Mouse (Mus musculus): Measurements from ENCODE around the gene Tmeff2.

Gene Tmeff2

DNA sequence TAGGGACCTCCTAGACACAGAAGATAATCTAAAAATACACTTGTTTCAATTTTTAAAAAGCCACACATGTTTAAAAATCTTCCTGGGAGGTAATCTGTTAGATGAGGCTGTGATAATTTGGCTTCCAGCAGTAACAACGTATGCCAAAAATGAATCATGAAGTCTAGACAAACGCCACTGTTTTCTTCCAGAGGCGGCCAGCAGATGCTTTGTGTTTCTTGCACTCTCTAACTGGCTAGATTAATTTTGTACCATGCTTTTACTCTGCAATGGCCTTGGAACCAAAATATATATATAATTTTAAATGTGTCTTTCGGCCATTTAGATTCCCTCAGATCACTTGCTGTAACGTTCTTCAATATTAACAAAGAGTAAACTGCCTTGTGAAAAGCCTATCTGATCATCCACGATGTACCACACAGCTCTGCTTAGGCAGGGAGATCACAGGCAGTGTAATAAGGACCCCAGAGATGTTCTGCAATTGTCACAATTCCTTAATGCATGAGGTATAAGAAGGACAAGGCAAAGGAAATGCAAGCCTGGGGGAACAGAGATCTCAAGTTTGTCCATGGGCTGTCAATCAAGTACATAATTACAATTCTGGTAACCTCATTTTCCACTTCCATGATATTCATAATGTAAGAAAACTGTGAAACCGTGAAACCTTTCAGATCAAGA, 80.8 kb downstream of the Tmeff2 start:
- peak; percentile 22 for DNase-seq

DNA sequence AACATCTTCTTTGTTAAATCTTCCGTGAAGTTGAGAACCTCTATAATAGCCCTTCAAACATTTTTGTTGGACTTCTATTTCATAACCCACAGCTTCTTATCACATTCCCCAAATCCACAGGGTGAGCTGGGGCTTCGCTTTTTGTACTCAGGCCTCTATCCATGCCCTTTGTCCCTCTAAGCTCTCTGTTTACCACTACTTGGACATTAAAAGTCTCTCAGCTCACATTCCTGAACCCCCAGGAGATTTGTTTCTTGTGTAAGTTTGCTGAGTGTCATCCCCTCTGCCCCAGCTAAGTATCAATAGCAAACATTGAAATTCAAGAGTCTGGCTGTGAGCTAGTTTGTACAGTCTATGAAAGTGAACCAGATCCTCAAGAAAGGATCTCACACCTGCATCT, 90.2 kb downstream of the Tmeff2 start:
- DNase-seq = no peak

DNA sequence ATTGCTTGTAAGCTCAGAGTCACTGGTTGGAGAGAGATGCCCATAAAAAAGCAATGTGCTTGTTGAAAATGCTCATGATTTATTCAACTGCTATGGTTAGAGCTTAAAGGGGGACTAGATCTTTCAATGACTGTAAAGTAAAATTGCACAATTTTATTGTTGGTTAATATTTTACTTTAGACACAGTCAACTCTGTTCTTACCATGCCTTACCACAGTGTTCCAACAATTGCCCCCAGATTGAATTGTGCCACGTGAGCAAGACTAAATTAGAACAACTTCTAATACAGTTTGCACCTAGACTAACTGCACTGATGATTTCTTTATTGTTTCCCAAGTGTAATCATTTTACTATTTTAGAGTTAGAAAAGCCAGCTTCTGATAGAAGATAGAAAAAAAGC, 94.1 kb downstream of the Tmeff2 start:
- DNase-seq = no peak

DNA sequence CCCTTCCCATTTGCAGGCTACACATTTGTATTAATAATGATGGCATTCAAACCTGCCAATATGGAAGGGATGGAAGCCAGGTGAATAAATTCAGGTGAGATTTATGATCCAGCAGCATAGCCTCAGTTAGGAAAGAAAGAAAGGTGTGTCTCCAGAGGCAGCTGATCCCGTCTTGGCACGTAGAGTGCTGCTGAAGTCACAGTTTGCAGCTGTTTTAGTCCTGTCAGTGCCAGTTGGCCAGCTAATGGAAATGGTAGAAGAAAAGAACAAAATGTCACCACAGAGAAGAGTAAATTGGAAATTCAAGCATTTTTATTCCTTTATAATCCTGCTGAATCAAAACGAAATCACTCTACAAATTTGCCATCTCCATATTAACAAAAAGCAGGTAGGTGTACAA, 99.3 kb downstream of the Tmeff2 start:
- DNase-seq = no peak

DNA sequence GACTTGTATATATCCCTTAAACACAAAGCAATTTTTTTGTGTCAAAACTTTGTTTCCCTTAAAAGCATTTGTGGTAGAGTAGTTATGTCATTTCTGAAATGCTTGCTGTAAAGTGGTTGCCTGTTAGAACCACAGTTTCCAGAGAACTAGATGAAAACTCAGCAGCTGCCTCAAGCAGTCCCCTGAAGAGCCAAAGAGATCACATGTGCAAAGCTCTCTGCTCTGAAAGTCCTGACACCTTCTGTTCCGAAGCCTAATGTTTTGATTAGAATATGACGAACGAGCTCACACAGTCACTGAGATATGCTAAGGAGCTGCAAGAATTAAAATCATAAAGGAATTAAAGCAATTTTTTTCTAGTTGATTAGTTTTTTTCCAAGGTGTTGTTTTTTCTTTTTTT, 107.9 kb downstream of the Tmeff2 start:
- no peak for DNase-seq

DNA sequence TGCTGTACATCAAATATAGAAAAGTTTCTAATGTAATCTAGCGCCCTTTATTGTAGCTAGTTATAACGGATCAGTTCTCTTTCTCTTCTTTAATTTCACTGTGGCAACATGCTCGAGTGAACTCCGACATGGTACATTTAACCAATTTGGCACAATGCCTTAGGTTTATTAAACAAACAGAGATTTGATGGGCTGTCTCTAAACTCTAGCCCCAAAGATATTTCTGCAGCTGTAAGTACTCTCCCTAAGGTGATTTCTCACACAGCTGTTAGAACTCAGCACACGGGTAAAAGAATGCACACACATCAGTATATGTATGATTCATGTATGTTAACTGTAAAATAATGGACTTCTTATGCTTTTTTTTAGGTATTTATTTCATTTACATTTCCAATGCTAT, 139.8 kb downstream of the Tmeff2 start:
- DNase-seq = no peak

DNA sequence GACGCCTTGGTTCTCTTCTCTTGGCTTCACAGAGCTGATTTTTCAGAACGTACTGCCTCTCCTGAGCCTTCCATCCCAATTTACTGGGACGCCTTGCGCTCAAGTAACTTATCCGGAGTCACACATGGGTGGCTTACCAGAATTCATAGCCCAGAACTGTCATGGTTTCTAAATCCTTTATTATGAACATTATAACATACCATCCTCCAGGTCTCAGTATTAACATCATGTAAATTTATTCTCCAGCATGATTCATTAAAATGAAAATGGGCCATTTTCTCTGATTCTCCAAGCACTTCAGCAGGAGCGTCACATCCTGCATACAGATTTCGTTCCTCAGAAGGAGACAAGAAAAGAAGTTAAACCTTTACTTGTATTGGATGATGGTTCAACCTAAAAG, 144.4 kb downstream of the Tmeff2 start:
- no peak for DNase-seq

DNA sequence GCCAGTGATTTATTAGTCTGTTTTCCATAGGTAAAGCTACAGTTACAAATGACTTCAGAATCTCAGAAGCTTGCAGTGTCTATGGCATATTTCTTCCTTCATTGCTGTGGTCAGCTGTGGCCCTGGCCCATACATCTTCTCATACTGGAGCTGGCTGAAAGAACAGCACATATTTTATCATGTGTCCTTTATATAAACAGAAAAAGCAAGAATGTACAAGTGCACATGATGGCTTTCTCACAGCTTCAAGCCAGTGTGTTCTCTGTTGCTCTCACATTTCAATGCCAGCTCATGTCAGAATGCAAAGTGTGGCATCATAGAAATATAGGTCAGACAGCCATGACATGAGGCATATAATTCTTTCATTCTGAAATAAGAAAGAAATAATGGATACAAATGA, 164.1 kb downstream of the Tmeff2 start:
- DNase-seq = no peak

DNA sequence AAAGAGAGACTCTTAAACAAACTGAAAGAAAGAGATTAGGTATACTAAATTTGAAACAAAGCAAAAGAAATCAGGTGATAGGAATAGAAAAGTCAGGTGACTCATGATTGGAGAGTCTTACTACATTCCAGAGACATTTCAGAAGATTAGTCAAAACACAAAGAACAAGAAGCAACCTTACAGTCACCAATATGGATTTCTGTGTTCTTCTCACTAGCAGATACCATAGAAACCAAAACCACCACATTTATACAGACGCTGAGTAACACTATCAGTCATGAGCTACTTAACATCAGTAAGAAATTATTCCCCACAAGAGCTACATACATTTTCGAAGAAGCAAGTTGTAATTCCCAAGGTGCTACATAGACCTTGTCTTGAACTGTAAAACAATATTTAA, 165.2 kb downstream of the Tmeff2 start:
- DNase-seq = no peak

DNA sequence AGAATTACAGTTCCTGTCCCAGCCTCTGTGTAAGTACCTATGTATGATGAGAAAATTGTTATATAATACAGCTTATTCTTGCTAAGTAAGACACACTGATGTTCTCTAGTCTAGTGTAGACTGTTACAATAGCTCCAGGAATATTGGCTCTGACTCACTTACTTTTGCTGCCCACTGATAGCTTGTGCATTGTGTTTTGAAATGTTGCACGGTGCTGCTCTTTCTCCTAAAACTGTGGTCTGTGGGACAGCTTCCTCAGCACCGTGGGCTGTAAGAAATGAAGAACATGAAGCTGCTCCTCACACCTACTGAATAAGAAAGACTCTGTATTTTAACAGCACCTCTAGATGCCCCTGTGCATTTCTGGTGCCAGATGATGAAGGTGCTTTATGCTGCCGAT, 168.4 kb downstream of the Tmeff2 start:
- no peak for DNase-seq

DNA sequence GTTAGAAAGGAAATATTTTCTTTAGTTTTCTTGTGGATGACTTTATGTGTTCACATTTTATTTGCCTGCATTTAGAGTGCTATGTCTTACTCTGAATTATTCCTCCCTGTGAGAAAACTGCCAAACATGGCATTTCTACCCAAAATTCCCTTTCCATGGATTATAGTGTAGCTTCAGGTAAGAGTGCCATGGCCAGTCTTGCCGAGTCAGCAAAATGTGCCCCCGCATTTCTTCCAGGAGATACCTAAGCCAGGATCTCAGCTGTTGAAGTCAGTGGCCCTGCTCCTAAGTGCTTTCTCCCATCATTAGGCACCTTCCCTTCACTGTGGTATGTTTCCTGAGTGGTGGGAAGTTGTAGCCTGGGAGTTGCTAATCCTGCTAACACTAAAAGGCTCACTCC, 168.8 kb downstream of the Tmeff2 start:
- DNase-seq = no peak

DNA sequence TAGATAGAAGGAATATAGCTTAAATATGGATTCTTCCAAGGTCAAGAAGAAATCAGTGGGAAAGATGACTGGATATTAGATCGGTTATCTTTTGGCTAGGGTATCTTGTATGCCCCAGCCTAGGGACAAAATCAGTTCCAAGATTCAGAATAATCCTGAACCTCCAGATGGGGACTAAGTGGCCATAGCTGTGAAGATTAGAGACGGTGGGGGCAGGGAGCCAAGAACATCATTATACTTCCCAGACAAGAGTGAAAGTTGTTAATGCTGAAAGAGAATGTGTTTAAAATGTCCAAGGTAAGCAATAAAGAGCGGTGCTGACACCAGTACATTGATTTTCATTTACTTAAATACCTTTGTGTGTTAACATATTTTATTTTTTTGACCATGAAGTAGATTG, 173.6 kb downstream of the Tmeff2 start:
- no peak for DNase-seq

DNA sequence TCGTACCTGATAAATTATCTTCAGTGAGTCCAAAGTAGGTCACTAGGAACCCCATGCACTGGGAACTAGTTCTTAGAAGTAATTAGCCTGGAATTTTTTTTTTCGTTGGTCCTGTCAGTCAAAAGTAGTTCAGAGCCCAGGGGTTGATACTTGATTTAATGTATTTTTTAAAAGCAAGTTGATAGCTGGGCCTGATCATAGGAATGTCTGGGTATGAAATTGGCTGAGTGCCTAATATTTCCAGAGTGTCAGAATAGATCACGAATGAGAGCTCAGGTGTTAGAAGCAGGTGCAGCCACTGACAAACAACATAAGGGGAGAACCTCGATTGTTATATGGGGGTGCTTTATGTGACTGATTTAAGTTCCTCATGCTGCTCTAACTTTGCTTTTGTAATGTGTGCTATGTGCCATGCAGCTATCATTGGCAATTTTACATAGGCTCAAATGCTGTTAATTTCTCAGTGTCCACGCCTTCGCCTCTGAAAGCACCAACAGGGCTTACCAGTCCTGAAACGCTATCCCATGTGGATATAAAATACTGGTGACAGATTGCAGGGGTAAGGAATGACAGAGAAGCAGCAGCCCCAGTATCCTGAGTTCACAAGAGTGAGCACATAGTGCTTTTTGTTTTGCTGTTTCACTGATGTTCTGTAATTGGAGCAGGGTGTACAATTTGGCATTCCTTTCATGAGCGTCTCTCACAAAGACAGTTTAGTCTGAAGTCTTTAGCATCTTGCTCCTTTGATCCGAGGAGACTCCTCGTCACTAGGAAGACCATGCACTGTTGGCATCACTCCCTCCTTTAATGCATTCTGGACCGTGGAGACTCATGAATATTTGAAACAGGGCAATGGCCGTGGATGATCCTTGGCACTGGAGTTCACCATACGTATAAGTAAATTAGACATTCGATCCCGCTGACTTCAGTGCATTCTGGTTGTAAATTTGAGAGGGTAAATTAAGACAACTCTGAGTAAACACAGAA, 175.6 kb downstream of the Tmeff2 start:
- DNase-seq = no peak

DNA sequence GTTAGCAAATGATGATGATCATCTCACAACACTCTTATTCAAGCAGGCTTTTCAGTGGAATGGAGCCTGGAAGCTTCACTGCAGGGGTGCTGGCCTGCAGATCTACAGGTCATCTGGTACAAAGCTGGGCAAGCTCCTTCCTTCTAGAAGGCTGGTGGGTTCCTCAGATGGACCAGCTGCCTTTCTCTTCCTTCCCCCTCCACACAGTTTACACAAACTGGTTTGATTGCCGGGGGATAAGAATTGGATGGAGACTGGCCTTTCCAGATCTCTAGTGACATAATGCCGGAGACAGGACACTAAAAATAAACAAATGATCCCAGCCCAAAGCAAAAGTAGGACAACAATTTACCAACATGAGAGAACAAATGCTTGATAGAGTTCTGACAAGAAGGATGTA, 188.5 kb downstream of the Tmeff2 start:
- peak; percentile 4 for DNase-seq

DNA sequence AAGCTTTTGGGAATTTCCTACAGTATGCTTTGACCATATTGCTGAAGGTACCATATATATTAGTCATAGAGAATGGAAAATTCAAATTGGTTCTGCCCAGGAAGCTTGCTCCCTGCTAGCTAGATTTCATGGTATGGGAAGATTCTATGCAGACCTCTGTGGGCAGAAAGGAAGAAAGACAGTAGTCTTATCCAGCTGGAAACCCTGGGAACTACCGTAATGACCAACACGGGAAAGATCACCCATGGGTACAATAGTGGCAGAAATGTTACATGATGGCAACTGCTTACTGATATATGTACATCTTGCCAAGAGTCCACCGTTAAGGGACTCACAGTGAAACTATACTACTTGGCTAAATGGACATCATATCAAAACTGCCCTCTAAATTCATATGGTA, 189.4 kb downstream of the Tmeff2 start:
- no peak for DNase-seq

DNA sequence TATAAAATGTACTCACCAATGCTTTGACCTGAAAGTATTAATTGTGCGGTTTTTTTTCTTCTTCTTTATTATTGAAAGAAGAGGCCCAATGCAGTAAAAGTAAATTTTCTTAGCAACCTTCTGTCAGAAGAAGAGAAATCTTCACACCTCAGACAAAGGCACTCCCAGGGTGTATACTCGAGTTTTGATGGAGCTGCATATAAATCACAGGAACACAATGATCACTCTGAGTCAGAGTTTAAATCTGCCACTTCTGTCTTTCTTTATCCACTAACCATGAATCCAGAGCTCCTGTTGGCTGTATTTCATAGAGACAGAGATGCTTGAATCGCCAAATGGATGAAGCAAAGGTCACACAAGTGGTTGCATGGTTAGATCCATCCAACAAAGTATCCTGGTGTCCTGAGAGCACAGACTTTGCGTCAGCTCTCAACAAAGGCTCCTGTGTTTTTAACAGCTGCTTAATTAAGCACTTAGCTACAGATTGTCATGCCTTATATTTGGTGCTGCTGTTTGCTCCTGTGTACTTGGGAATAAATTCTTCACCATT, 189.8 kb downstream of the Tmeff2 start:
- no peak for DNase-seq

DNA sequence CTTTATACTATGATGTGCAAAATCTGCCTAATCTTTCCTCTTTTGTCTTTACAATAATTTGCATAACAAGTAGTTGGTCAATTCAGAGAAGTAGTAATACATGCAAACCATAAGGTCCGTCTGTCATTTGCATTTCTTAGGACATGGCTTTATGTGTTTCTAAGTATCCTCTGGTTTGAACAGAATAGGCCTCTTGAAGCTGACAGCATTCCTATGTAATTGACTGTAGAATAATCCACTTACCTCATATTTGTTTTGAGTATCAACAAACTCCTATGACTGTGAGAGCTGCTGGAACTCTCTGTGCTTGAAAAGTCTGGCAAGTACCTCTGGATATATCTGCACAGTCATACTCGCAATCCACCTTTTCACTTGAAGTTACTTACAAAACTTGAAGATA, 194.3 kb downstream of the Tmeff2 start:
- DNase-seq = no peak

DNA sequence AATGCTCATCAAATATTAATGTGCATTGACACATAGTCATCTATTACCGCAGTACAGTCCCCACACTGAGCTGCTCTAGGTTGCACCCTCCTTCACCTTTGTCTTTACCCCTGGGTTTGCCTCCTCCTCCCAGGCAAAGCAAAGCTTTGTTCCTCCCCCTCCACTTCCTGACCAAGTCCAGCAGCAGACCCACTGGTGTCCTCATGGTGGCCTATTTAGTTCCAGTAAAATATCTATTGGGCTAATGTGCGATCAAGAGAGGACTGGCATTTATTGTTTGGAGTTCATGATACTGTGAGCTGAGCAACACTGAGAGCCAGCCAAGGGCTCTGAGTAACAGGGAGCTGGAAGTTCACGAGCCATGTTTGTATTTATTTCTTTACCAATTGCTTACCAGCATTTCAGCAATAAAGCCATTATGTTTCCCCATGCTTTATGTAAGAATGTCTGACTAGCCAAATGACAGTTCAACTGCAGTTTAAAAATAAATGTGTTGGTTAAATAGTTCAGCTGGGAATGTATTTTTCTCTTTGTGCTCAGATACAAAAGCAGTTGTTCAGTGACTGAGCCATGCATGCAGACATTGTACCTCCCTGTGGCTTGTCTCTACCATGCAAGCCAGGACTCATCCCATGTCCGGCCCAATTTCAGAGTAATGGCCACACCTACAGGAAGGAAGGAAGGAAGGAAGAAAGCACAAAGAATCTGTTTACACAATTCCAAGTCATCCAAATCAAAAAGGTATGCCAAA, 196.6 kb downstream of the Tmeff2 start:
- DNase-seq = no peak

DNA sequence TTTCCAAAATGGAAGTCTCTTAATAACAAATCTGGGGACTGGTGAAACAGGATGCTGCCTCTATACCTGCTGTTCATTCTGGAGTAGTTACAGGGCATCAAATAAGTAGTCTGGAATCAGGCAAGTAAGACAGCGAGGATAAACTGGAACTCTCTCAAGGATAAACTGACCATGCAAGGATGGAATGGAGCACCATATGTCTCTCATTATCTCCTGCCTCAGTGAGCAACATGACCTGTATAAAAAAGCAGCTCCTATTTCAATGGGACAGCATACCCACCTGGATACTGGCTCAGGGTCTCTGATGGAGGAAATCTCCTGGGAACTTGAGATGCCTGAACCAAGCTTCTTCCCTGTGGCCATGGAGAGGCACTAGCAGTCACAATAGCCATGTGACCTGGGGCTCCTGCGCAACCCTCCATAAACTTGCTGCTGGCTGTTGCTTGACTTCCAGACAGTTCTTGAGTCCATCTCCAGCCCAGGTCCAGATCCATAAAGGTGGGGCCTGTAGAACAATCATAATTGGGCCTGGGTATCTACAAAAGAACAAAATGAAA, 200.7 kb downstream of the Tmeff2 start:
- no peak for DNase-seq

DNA sequence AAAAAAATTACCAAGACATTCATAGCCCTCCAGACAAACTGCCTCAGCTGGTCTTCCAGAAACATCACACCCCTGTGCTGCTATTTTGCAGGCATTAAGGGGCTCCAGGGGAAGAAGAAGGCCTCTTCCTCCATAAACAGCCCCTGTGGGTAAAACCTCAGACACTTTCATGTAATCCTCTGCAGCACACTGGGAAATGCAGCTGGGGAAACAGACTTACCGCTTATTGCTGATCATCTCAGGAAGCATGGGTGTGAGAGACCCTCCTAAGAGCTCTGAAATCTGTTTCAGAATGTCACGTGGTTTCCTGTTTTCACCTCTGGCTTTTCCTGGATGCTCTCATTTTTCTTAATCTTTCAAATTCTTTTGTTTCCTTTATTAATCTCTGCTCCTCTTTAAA, 204.3 kb downstream of the Tmeff2 start:
- DNase-seq = no peak

DNA sequence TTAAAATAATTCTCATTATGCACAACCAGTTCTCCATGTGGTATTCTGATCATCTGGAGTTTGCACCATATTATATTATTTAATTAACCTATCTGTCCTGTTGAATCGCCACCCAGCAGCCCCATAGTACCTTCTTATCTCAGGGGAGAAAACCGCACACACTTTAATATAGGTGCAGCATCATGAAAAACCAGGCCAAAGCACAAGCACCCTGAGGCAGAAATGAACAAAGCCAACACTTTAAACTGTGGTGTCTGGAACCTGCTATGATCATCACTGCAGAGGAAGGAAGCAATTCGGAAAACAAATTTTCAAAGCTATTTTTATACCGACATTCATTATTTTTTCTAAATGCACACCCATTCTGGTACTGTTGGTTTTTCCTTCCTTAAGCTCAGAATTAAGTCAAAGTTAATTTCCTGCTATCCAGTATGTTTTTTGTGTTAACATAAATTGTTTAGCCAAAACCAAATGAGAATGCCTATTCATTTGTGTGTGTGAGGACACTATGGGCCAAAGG, 206.0 kb downstream of the Tmeff2 start:
- no peak for DNase-seq

DNA sequence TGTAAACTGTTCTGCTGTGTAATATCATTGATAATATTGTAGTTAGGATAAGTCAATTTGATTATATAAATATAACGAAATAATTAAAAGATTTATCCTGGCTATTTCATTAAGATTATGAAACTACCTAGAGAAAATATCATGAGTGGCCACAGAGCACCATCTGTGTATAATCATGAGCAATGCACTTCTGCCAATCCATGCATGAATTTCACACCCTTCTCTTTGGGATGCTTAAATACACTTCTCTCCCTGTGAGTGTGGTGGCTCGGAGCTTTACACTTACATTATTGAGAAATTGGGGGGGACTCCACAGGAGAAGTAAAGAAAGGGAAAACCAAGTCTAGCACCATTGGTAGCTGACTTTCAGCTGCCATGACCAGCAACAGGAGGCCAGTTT, 206.9 kb downstream of the Tmeff2 start:
- DNase-seq = no peak

DNA sequence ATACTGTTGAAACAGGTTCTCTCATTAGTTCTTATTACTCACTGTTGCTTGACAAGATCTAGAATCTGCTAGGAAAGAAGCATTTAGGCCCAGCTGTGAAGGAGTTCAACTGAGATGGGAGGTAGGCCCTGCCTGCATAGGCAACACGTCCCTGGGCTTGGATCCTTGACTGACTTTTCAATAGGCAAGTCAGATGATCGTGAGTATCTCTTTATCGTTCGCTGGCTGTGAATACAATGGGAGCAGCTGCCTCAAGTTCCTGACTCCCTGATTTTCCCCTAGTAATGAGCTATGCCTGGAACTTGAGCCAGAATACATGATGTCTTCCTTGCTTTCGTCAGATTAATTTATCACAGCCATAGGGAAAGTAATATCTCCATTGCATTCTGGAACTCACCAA, 214.3 kb downstream of the Tmeff2 start:
- DNase-seq = no peak
